Comparison of ENCODE assay signal across 19 mouse cellular contexts in genomic region chr3:85254526-85254925, GRCm38 (mm10).
"Had no signal": no experiment of that assay in that cellular context is flagged by ENCODE, and none has a peak within 500 bp of the region (broad histone marks: within the 10 kb centered on the region; RNA-seq: fewer than 3 reads in every experiment).

No protein-coding gene starts in this region.

- H3K4me3 ChIP-seq: midbrain, embryonic 10.5 days; midbrain, embryonic 12.5 days; myocyte; neural tube, embryonic 13.5 days; neural tube, embryonic 15.5 days; stomach, embryonic 15.5 days had no signal

- H3K27ac ChIP-seq: midbrain, embryonic 10.5 days; midbrain, embryonic 12.5 days; neural tube, embryonic 13.5 days; neural tube, embryonic 15.5 days; stomach, embryonic 15.5 days; stomach, postnatal 0 days had no signal

- DNase-seq: lung, adult 18-20 months; lung, embryonic 14.5 days; lung, postnatal 10 days; lung, postnatal 4 days; midbrain, embryonic 14.5 days; retina, postnatal 1 day; right cerebral cortex, adult 18-20 months; right cerebral cortex, postnatal 25 days; right cerebral cortex, postnatal 4 days; thymus, adult 2 months; thymus, postnatal 25 days; thymus, postnatal 4 days had no signal
